Comparison of ENCODE assay signal across 8 mouse cellular contexts in the genomic region with DNA sequence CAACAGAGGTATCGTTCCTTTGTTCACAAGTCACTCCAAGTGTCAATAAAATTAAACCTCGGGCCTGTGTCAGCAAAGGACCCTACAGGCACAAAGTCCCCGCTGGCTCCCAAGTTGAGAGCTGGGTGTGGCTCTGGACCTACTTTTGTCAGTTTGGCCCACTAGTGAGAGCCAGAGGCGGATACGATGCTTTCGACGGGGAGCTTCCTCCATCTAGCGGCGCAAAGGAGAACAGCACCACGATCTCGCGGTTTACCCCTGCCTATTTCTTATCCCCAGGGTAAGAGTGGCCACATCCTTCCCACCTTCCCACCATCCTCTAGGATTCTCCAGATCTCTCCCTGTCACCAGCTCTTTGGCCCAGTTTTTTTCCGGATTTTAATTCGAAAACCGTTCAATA. TPM values are rescaled to one million over a fixed set of nuclear protein-coding genes. Genes with fewer than 3 reads are reported as not detected.
DNase-seq lines count a peak whose midpoint lies in the region; ATAC-seq and TF ChIP-seq lines count a peak whose summit lies in the region.

No protein-coding gene starts in this region.

- no peaks in the 10 kb centered on the region for H3K9me3 ChIP-seq in ES-E14 (ENCODE audit: control insufficient read depth, insufficient read depth, low read depth, low read length)
- H3K9me3 ChIP-seq in forebrain, embryonic 14.5 days (replicated peaks; ENCODE audit: control insufficient read depth, low read length), result no peaks in the 10 kb centered on the region
- H3K9me3 ChIP-seq in lung, embryonic 14.5 days (ENCODE audit: low read depth, low read length), result no peaks in the 10 kb centered on the region

- no peak overlapping the region for H3K27ac ChIP-seq in ES-E14 (ENCODE audit: insufficient read depth, low read depth, low read length, poor library complexity, severe bottlenecking)
- no peak overlapping the region for H3K27ac ChIP-seq in forebrain, embryonic 14.5 days (ENCODE audit: low read depth, low read length)
- H3K27ac ChIP-seq in lung, embryonic 14.5 days (ENCODE audit: low read depth), result no peak overlapping the region

- WGBS in forebrain, embryonic 14.5 days, result 7% methylated on average over 15 of the region's 15 CpGs
- WGBS in lung, embryonic 14.5 days, result 6% methylated on average over 15 of the region's 15 CpGs

- peaks cover 2 to 3% of the 10 kb centered on the region in 2 experiments; a peak in 1 of 4 replicates for H3K4me1 ChIP-seq in ES-E14 (ENCODE audit: control insufficient read depth in 2 of 2, insufficient read depth in 2 of 2, low read length in 2 of 2, poor library complexity in 1 of 2)
- H3K4me1 ChIP-seq in forebrain, embryonic 14.5 days (ENCODE audit: control insufficient read depth, insufficient read depth, low read length), result no peaks in the 10 kb centered on the region
- H3K4me1 ChIP-seq in lung, embryonic 14.5 days (ENCODE audit: insufficient read depth), result no peaks in the 10 kb centered on the region

- in situ Hi-C loops in ES-E14 (cut with MboI; ENCODE audit: low sequenced_read_pairs in 2 of 2, unreplicated experiment in 2 of 2), result loop anchor here (5.0 to 25.0 kb wide), 2 partner anchors 427 to 437 kb away; no protein-coding TSS in a partner anchor

- peak; percentile 83 for ATAC-seq in forebrain, embryonic 14.5 days
- ATAC-seq in lung, embryonic 14.5 days (ENCODE audit: insufficient read depth), result peak; percentile 87

- peak; percentile 78 for DNase-seq in ES-E14 (ENCODE audit: low read depth, low spot score)
- DNase-seq in c-Kit-positive CD71-positive TER-119-negative erythroid progenitor cells, embryonic 14.5 days (ENCODE audit: low read depth), result peak; percentile 24
- peak; percentile 81 for DNase-seq in forebrain, embryonic 14.5 days (ENCODE audit: low spot score)
- DNase-seq in heart, postnatal 4 days, result peak; percentile 81
- DNase-seq in layer of hippocampus, adult 11-12 months (ENCODE audit: low spot score), result peak; percentile 74
- DNase-seq in lung, embryonic 14.5 days, result peak; percentile 89
- DNase-seq in ovary, postnatal 10 days (ENCODE audit: low spot score), result peak; percentile 51
- DNase-seq in thymus, postnatal 25 days, result peak; percentile 40

- H3K36me3 ChIP-seq in ES-E14 (ENCODE audit: control insufficient read depth, insufficient read depth, low read length, poor library complexity, severe bottlenecking), result no peaks in the 10 kb centered on the region
- H3K36me3 ChIP-seq in forebrain, embryonic 14.5 days (ENCODE audit: control insufficient read depth, insufficient read depth, low read length), result no peaks in the 10 kb centered on the region
- no peaks in the 10 kb centered on the region for H3K36me3 ChIP-seq in lung, embryonic 14.5 days (ENCODE audit: insufficient read depth)

- H3K9ac ChIP-seq in ES-E14 (ENCODE audit: insufficient read depth, low read depth, low read length, poor library complexity, severe bottlenecking), result no peak overlapping the region
- no peak overlapping the region for H3K9ac ChIP-seq in forebrain, embryonic 14.5 days (ENCODE audit: low read length)
- no peak overlapping the region for H3K9ac ChIP-seq in lung, embryonic 14.5 days

- no peak overlapping the region for H3K4me2 ChIP-seq in forebrain, embryonic 14.5 days (ENCODE audit: low read length)
- H3K4me2 ChIP-seq in lung, embryonic 14.5 days, result no peak overlapping the region

- H3K27me3 ChIP-seq in forebrain, embryonic 14.5 days (replicated peaks; ENCODE audit: control insufficient read depth, insufficient read depth, low read length), result no peaks in the 10 kb centered on the region
- H3K27me3 ChIP-seq in lung, embryonic 14.5 days (ENCODE audit: insufficient read depth, low read length), result no peaks in the 10 kb centered on the region

- no peak overlapping the region for H3K4me3 ChIP-seq in ES-E14 (ENCODE audit: insufficient read depth in 1 of 2, low read depth in 1 of 2, low read length in 2 of 2, poor library complexity in 1 of 2, severe bottlenecking in 1 of 2)
- no peak overlapping the region for H3K4me3 ChIP-seq in forebrain, embryonic 14.5 days (ENCODE audit: low read depth, low read length)
- H3K4me3 ChIP-seq in lung, embryonic 14.5 days (ENCODE audit: low read depth, low read length), result no peak overlapping the region

- TF ChIP-seq CTCF in lung, embryonic 14.5 days (IDR thresholded peaks at IDR 0.05; ENCODE audit: low read depth), result peak; percentile 95

TF ChIP-seq in ES-E14, 5 proteins besides CTCF, POLR2A, EP300 and RAD21:
- peak; percentile 99 for TF ChIP-seq ZC3H11A (IDR thresholded peaks at IDR 0.05; ENCODE audit: borderline replicate concordance, low read depth, low read length)
- no peak for TF ChIP-seq CHD2 (IDR thresholded peaks at IDR 0.05; ENCODE audit: low read depth, low read length)
- no peak for TF ChIP-seq HCFC1 (IDR thresholded peaks at IDR 0.05; ENCODE audit: borderline replicate concordance, insufficient read depth, low read length)
- TF ChIP-seq ZNF384 (IDR thresholded peaks at IDR 0.05; ENCODE audit: low read depth, low read length), result no peak
- TF ChIP-seq MAFK (IDR thresholded peaks at IDR 0.05; ENCODE audit: insufficient read depth, low read depth, low read length), result no peak

RNA-seq across cellular contexts. Expression of a gene that starts 15.1 kb away (rescaled TPM):
- total RNA-seq in ES-E14 (2012; rRNA removed), result 0.09 TPM in 1 of 2 replicates, not detected in the other
- not detected in 2 replicates for polyA plus RNA-seq in forebrain, embryonic 14.5 days (2014; fragmentation: Nextera tagmentation; extraction: Ambion mirVana)
- not detected for total RNA-seq in heart, postnatal 4 days (2021)
- not detected in 2 replicates for polyA plus RNA-seq in lung, embryonic 14.5 days (2014; fragmentation: Nextera tagmentation; extraction: Ambion mirVana)

RNA-seq across cellular contexts. Expression of a gene that starts 35.5 kb away (rescaled TPM):
- 0.36 and 0.48 TPM in 2 replicates for total RNA-seq in ES-E14 (2012; rRNA removed)
- not detected in 2 replicates for polyA plus RNA-seq in forebrain, embryonic 14.5 days (2014; fragmentation: Nextera tagmentation; extraction: Ambion mirVana)
- total RNA-seq in heart, postnatal 4 days (2021), result not detected
- polyA plus RNA-seq in lung, embryonic 14.5 days (2014; fragmentation: Nextera tagmentation; extraction: Ambion mirVana), result not detected in 2 replicates

Comparison
In these comparisons a context has a peak if more than half of its experiments do, and no peak if none do; other contexts are left out.
1. DNase-seq: peak in every context shown above with its lines; median percentile 89 in lung, embryonic 14.5 days; 81 in forebrain, embryonic 14.5 days; 81 in heart, postnatal 4 days; 78 in ES-E14; 74 in layer of hippocampus, adult 11-12 months; 51 in ovary, postnatal 10 days; 40 in thymus, postnatal 25 days; 24 in c-Kit-positive CD71-positive TER-119-negative erythroid progenitor cells, embryonic 14.5 days.